Mouse (Mus musculus): ENCODE results near the gene Tmem203.

DNA sequence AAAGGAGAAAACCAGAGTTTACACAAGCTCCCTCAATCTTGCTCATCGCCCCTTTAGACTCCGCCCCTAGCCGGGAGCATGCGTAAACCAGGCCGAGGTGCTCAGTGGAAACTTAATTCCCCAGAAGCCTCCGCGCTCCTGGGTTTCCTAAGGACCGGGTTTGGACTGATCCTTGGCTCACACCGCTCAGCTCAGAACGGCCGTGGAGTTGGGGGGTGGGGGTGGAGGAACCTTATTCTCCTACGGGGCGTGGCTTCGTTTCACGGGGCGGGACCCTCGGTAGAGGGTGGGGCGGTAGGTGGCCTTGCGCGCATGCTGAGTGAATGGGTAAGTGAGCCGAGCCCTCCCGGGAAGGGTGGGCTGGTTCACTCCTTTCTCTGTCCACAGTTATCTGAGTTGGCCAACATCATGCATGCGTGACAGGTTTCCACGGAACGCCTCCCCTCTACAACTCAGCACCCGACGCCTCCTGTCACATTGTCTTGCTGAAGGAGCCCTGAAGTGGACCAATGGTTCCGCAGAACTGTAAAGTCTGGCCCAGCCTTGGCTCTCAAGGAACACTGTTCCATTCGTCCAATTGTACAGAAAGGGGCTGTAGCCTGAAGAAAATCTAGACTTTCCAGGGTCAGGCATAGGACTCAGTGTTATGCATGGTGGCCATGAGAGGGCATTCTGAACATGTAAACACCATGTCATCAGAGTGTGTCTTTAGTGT is 14.4 kb upstream of the Tmem203 start:
- TF ChIP-seq GATA1 (IDR thresholded peaks at IDR 0.05; ENCODE audit: borderline replicate concordance, low read length), result no peak
- TF ChIP-seq FLI1 (IDR thresholded peaks at IDR 0.05; ENCODE audit: low read length), result no peak
